Mouse (Mus musculus) hindbrain, embryonic 11.5 days (tissue): ENCODE measurements at regions not wholly inside any gene's neighbourhood (a gene's known extent, or its start where the extent isn't known, plus 50 kb on each side); places are given as distances from the start of the nearest gene placed in this dataset.

Experiments
- ATAC-seq: fragments of 200-750 bp; cut with Nextera tagmentation; 2 replicates; pipeline ENCODE4 v1.8.0; 2017; ENCODE audit warnings: mild to moderate bottlenecking, moderate TSS enrichment, moderate library complexity; ENCODE audit not compliant: low FRiP score
- DNase-seq: peaks from one replicate; pipeline ENCODE4 v3.0.0-alpha.2; 2015; ENCODE audit warnings: low spot score
- H3K27ac ChIP-seq: fragments of 300-500 bp; sonication (generic); 2 replicates; pipeline ENCODE4 v1.5.1; 2014; ENCODE audit warnings: mild to moderate bottlenecking, low read depth, low read length
- H3K27me3 ChIP-seq: fragments of 300-500 bp; sonication (generic); 2 replicates; pipeline ENCODE4 v1.6.1; 2014; ENCODE audit warnings: mild to moderate bottlenecking, low read length, moderate library complexity, mixed read lengths; ENCODE audit not compliant: control insufficient read depth, insufficient read depth
- H3K36me3 ChIP-seq: fragments of 300-500 bp; sonication (generic); 2 replicates; pipeline ENCODE4 v1.6.1; 2014; ENCODE audit warnings: mild to moderate bottlenecking, low read length, moderate library complexity, mixed read lengths; ENCODE audit not compliant: control insufficient read depth, insufficient read depth
- H3K4me1 ChIP-seq: fragments of 300-500 bp; sonication (generic); replicated peaks from 2 replicates; pipeline ENCODE4 v1.6.1; 2014; ENCODE audit warnings: low read length, mixed read lengths; ENCODE audit not compliant: control insufficient read depth, insufficient read depth
- H3K4me2 ChIP-seq: fragments of 300-500 bp; sonication (generic); replicated peaks from 2 replicates; pipeline ENCODE4 v1.6.1; 2014; ENCODE audit warnings: mild to moderate bottlenecking, low read depth, low read length
- H3K4me3 ChIP-seq: fragments of 300-500 bp; sonication (generic); 2 replicates; pipeline ENCODE4 v1.5.1; 2014; ENCODE audit warnings: low read depth, low read length
- H3K9ac ChIP-seq: fragments of 300-500 bp; sonication (generic); 2 replicates; pipeline ENCODE4 v1.6.1; 2014; ENCODE audit warnings: low read depth, low read length
- H3K9me3 ChIP-seq: fragments of 300-500 bp; sonication (generic); 2 replicates; pipeline ENCODE4 v1.6.1; 2016; ENCODE audit warnings: low read length; ENCODE audit not compliant: control insufficient read depth
- WGBS: fragments of 180-500 bp; shearing (Covaris S2); extraction: QIAGEN DNeasy Blood & Tissue Kit; methylation state at CpG from one replicate; pipeline ENCODE4 v1.1.7; 2014; 5-methylcytosine and 5-hydroxymethylcytosine counted together

- Histone ChIP-seq H3K27me3 (no peaks in the 10 kb centered on the region), H3K4me2 (no peak overlapping the region), H3K9me3 (no peaks in the 10 kb centered on the region), H3K4me1 (no peaks in the 10 kb centered on the region), H3K27ac (no peak overlapping the region), H3K36me3 (no peaks in the 10 kb centered on the region), H3K4me3 (no peak overlapping the region), H3K9ac (no peak overlapping the region)
- DNase-seq (no peak), ATAC-seq (no peak)
- WGBS: 83% methylated on average over 8 of the region's 8 CpGs
These were observed 239.5 kb upstream of the Zeb2 start for GRCm38 (mm10) chr2:45356558-45357170.

GRCm38 (mm10) chr2:45356021-45356420 lies 238.8 kb upstream of the Zeb2 start:
- H3K27ac ChIP-seq: no peak overlapping the region
- ATAC-seq (no peak), DNase-seq (no peak)
- H3K4me3 ChIP-seq: no peak overlapping the region
- no peak overlapping the region for H3K9ac ChIP-seq
- H3K9me3 ChIP-seq: no peaks in the 10 kb centered on the region
- H3K4me2 ChIP-seq: no peak overlapping the region
- H3K36me3 ChIP-seq: no peaks in the 10 kb centered on the region
- WGBS: 96% methylated on average over 12 of the region's 12 CpGs
- H3K27me3 ChIP-seq: no peaks in the 10 kb centered on the region
- no peaks in the 10 kb centered on the region for H3K4me1 ChIP-seq

GRCm38 (mm10) chr2:45351529-45352133 lies 234.4 kb upstream of the Zeb2 start:
- Histone ChIP-seq H3K4me2 (no peak overlapping the region), H3K36me3 (no peaks in the 10 kb centered on the region), H3K4me1 (no peaks in the 10 kb centered on the region), H3K27ac (no peak overlapping the region), H3K9me3 (no peaks in the 10 kb centered on the region), H3K27me3 (no peaks in the 10 kb centered on the region), H3K9ac (no peak overlapping the region), H3K4me3 (no peak overlapping the region)
- ATAC-seq: no peak
- no peak for DNase-seq
- 85% methylated on average over 1 of the region's 1 CpGs for WGBS

GRCm38 (mm10) chr2:45346358-45346757 lies 229.2 kb upstream of the Zeb2 start:
- no peak for ATAC-seq
- no peaks in the 10 kb centered on the region for H3K9me3 ChIP-seq

GRCm38 (mm10) chr2:45339866-45340265 lies 222.7 kb upstream of the Zeb2 start:
- H3K9ac ChIP-seq: no peak overlapping the region
- no peak for DNase-seq
- H3K4me1 ChIP-seq: no peaks in the 10 kb centered on the region
- no peak for ATAC-seq
- no peaks in the 10 kb centered on the region for H3K36me3 ChIP-seq
- no peaks in the 10 kb centered on the region for H3K9me3 ChIP-seq
- H3K4me2 ChIP-seq: no peak overlapping the region
- no peaks in the 10 kb centered on the region for H3K27me3 ChIP-seq
- H3K4me3 ChIP-seq: no peak overlapping the region
- 69% methylated on average over 1 of the region's 1 CpGs for WGBS
- no peak overlapping the region for H3K27ac ChIP-seq

More at GRCm38 (mm10) chr2:45346358-45346757, 229.2 kb upstream of the Zeb2 start:
- no peaks in the 10 kb centered on the region for H3K36me3 ChIP-seq
- WGBS: 72% methylated on average over 5 of the region's 5 CpGs
- no peaks in the 10 kb centered on the region for H3K4me1 ChIP-seq
- H3K9ac ChIP-seq: no peak overlapping the region
- H3K27me3 ChIP-seq: no peaks in the 10 kb centered on the region
- no peak for DNase-seq
- H3K4me2 ChIP-seq: no peak overlapping the region
- H3K4me3 ChIP-seq: no peak overlapping the region
- H3K27ac ChIP-seq: no peak overlapping the region

- H3K4me1 ChIP-seq: no peaks in the 10 kb centered on the region
- H3K36me3 ChIP-seq: no peaks in the 10 kb centered on the region
- no peak overlapping the region for H3K27ac ChIP-seq
- no peak overlapping the region for H3K9ac ChIP-seq
- H3K4me2 ChIP-seq: no peak overlapping the region
- DNase-seq (no peak), ATAC-seq (no peak)
- no peaks in the 10 kb centered on the region for H3K9me3 ChIP-seq
- no peaks in the 10 kb centered on the region for H3K27me3 ChIP-seq
- H3K4me3 ChIP-seq: no peak overlapping the region
These were observed 221.6 kb upstream of the Zeb2 start for GRCm38 (mm10) chr2:45338809-45339208.

- no peak overlapping the region for H3K9ac ChIP-seq
- no peaks in the 10 kb centered on the region for H3K36me3 ChIP-seq
- 92% methylated on average over 4 of the region's 4 CpGs for WGBS
- DNase-seq: no peak
- H3K9me3 ChIP-seq: no peaks in the 10 kb centered on the region
- H3K27ac ChIP-seq: no peak overlapping the region
- no peak overlapping the region for H3K4me2 ChIP-seq
- no peak for ATAC-seq
- no peak overlapping the region for H3K4me3 ChIP-seq
- H3K4me1 ChIP-seq: no peaks in the 10 kb centered on the region
- H3K27me3 ChIP-seq: no peaks in the 10 kb centered on the region
These were observed 199.9 kb upstream of the Zeb2 start for GRCm38 (mm10) chr2:45316945-45317565.

GRCm38 (mm10) chr2:45287530-45288009 lies 170.4 kb upstream of the Zeb2 start:
- no peak overlapping the region for H3K4me3 ChIP-seq
- H3K4me2 ChIP-seq: no peak overlapping the region
- WGBS: 48% methylated on average over 7 of the region's 7 CpGs
- no peaks in the 10 kb centered on the region for H3K36me3 ChIP-seq
- no peak overlapping the region for H3K9ac ChIP-seq
- ATAC-seq (peak; percentile 59), DNase-seq (peak; percentile 14)
- H3K27ac ChIP-seq: no peak overlapping the region
- H3K4me1 ChIP-seq: 0 out of 2 replicates have a peak, but pooled peaks cover 2% of the 10 kb centered on the region
- no peaks in the 10 kb centered on the region for H3K9me3 ChIP-seq
- H3K27me3 ChIP-seq: no peaks in the 10 kb centered on the region

GRCm38 (mm10) chr2:45283811-45284210 lies 166.6 kb upstream of the Zeb2 start:
- H3K4me3 ChIP-seq: no peak overlapping the region
- 0 out of 2 replicates have a peak, but pooled peaks cover 2% of the 10 kb centered on the region for H3K4me1 ChIP-seq
- H3K27me3 ChIP-seq: no peaks in the 10 kb centered on the region
- H3K4me2 ChIP-seq: no peak overlapping the region
- H3K9me3 ChIP-seq: no peaks in the 10 kb centered on the region
- DNase-seq: no peak
- H3K36me3 ChIP-seq: no peaks in the 10 kb centered on the region
- H3K27ac ChIP-seq: no peak overlapping the region
- no peak overlapping the region for H3K9ac ChIP-seq
- no peak for ATAC-seq
